Mouse (Mus musculus): Measurements from ENCODE around the gene Sox5. TPM values are rescaled to one million over a fixed set of nuclear protein-coding genes. Genes with fewer than 3 reads are reported as not detected.

Sox5 gene
- polyA plus RNA-seq, 1 experiment, result 0.02 TPM

DNA sequence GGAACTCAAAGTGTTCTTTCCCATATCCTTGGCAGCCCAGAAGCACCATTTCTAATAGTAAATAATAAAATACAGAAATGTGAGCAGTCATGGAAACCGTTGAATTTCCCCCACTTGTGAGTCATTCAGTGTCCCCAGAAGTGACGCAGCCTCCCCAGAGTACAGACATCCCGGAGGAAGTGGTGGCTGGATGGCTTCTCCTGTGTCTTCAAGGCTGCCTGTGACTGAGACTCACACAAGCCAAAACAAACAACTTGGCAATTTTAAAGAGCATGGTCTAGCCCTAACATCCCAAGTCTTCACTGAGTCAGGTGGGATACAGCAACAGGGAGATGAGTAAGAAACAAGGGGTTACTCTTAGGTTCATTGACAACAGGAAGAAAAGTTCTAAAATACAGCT lies 511.5 kb downstream of the Sox5 start:
- no peak for TF ChIP-seq GATA1 (IDR thresholded peaks at IDR 0.05; ENCODE audit: low read length)

DNA sequence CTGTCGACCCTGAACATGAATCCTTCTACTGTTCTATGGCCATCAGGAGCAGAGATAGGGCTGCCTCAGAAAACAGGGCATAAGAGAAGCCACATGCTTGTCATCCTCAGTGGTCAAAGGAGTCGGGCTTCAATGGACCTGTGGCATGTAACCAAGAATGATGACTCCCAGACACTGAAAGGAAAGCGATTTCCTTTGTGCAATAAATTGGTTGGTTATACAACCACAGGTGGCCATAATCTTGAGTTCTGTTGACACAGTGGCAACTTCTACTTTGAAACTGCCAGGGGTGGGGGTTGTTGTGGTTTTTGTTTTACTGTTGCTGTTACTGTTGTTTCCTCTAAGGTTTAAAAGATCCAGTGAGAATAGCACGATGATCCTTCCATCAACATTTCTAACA lies 512.1 kb downstream of the Sox5 start:
- no peak for TF ChIP-seq GATA1 (IDR thresholded peaks at IDR 0.05; ENCODE audit: low read length)

DNA sequence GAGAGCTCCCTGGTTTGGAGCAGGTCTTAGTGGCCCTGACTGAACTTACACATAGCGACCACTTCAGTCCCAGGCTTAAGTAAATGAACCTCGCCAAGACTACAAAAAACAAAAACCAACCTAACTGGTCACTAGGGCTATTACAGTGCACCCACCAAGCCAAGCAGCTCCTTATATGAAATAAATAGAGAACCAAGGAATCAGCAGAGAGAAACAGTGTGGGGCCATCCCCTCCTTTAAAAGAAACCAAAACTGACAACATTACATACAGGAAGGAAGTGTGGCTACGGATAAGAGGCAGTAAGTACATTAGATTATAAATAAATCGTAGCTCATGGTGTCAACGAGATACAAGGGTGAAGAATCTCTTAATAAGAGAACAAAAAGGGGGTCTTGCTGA lies 516.0 kb downstream of the Sox5 start:
- no peak for TF ChIP-seq GATA1 (IDR thresholded peaks at IDR 0.05; ENCODE audit: low read length)

DNA sequence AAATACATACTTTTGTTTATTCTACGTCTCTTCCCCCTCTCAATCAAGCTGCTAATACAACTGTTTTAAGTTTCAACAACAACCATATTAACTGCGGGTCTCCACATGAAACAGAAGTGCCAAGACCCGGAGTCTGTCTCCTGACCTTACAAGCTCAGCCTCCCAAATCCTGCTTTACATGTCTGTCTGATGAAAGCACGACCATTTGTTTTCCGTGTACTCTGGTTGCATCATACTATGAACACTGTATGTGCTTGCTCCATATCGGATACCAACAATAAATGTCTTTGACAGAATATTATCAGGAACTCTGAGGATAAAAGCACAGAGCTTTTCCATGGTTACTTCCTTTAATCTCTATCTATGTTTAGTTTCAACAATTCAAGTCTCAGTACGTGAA lies 516.8 kb downstream of the Sox5 start:
- no peak for TF ChIP-seq GATA1 (IDR thresholded peaks at IDR 0.05; ENCODE audit: low read length)

DNA sequence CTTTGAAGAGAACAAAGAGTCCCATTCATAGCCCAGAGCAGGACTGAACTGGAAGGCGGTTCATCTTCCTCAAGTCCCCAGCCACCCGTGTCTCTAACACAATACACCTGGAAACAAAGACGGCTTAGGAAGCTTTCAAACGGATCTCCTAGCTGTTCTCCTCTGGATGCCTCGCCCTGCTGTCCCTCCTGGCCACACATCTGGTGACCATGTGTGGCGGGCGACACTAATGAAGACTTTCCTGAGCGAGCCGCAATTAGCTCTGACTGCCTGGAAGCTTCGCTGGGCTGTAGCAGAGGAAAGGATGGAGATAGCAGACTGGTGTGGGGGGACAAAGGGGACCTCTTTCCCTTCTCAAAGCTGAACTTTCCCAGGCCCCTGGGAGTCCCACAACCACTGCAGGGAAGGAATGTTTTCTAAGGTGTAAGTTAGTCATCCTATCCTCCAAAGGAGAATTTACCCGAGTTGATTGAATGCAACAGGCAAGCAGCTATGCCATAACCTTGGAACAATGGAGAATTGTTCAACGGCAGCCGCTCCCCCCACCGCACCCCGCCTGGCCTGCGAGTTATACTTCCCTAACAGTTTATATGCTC lies 517.4 kb downstream of the Sox5 start:
- no peak for TF ChIP-seq GATA1 (IDR thresholded peaks at IDR 0.05; ENCODE audit: low read length)

DNA sequence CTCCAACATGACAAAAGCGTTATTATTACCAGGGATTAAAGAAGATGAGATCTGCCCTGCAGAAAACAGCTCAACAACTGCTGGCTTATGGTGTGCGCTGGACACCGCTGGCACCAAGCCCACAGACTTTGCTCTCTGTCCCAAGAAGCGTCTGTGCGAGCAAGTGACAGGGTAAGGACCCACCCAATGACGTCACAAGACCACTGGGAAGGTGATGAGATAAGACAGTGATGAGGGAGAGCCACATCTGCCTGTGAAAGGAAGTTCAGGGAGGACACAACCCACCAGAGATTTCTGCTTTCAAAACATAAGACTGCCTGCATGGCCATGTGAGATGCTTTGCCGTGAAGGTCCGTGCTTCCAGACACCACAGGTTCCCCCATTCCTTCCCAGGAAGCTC lies 525.3 kb downstream of the Sox5 start:
- TF ChIP-seq GATA1 (IDR thresholded peaks at IDR 0.05; ENCODE audit: low read length), result no peak

DNA sequence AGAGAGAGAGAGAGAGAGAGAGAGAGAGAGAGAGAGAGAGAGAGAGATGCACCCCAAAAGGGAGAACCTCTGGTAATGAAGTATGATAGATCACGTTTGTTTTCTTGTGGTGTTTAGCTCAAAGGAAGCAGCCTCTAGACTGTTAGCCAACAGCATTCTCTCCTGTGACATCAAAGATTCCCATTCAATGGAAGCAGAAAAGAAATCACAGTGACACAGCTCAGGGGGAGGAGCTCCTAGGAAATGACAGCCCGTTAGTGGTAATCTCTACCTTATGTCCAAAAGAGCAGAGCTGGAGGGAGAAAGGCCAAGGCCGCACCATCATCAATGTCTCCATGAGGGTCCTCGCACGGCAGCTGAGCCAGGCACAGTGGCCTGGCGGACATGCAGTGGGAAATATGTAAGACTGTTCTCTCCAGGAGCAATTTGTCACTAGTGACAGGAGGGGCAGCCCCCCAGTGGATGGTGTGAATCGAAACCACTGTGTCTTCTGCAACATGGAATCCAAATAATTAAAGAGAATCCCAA lies 529.5 kb downstream of the Sox5 start:
- TF ChIP-seq GATA1 (IDR thresholded peaks at IDR 0.05; ENCODE audit: low read length), result no peak

DNA sequence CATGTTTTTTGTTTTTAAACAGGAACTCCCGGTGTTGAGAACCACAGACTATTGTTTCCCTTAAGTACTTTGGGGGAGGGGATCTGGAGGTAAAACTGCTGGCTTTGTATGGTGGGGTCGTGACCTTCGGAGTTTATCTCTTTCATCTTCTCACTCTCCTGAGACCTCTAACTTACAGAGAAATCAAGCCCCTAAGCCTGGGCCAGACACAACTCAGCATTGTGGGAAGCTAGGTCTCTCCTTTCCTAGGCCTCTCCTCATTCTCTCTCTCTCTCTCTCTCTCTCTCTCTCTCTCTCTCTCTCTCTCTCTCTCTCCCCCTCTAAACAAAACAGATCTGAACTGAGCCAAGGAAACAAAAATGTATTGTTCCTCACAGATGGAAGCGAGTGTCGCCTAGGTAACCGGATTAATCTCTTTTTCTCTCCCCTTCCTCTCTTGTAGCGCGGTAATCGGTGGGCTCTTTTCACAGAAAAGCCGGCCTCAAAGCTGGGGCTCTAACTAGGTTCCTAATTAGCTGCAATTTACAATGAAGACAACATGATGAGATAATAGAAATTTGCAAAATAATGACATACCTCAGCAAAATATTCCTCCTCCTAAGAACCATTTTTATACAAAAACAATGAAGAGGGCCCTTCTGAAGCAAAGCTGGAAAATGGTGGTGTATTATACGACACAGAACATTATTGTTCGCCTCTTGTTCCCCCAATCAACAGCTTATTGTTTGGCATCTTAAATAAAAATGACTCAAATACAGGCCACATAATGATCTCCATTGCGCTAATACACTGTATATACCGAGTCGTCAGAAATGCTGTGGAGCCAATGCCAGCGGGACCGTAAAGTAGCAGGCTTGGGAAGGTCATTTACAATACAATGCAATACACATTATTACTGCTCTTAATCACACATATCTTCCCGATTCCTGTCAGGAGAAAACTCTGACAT lies 530.3 kb downstream of the Sox5 start:
- no peak for TF ChIP-seq GATA1 (IDR thresholded peaks at IDR 0.05; ENCODE audit: low read length)

DNA sequence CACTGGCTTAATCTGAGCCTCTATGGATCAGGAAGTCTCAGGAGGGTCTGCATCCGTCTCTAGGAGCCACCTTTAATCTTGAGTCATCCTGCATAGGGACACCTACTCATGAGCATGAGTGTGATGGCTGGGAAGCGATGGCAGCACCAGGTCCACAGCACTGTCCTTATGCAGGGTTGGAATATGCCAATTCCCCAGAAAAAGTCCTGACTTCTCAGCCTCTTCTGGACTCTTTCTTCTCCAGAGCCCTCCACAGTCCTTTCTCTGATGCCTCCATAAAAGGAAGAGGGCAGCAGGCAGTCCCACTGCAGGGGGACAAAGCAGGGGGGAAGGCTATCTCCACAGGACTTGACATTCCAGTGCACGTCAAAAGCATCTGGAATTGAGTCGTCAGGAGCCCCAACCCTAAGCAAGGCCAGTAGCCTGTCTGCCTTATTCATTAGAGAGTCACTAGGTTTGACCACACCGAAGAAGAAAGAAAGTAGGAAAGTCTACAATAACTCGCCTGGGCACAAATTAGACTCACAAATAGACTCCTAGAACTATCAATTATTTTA lies 531.1 kb downstream of the Sox5 start:
- TF ChIP-seq GATA1 (IDR thresholded peaks at IDR 0.05; ENCODE audit: low read length), result no peak

DNA sequence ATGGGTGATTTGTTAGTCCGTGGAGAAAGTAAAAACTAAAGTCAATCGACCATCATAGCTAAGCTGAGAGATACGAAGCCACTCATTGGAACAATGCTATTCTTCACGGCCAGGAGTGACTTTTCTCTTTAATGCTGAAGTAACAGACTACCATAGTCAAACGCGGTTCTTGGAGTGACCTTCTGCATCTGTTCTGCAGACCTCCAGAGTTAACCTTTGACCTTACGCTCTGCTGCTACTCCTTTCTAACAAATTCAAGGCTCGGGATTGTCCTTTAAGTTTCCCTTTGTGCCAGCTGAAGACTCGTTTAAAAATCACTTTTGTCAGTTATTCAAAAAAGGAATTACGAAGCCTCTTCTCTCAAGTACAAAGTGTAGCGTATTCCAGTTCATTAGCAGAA lies 545.2 kb downstream of the Sox5 start:
- TF ChIP-seq GATA1 (IDR thresholded peaks at IDR 0.05; ENCODE audit: low read length), result no peak

DNA sequence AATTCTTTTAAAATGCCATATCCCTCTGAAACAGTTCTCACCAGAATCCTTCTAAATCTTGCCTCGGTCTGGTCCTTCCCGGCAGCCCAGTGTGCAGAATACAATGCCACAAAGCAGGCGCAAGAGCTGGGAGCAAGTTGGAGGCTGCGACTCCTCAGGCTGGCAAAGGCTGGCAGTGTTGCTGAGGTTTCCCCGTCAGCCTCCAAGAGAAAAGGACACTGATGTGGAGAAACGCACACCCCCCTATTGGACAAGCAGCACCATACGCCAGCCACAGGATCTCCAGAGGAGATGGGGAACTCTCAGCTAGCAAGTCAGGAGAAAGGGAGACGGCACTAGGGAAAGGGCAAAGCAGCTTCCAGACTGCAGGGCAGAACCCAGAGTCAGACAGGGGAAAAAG lies 577.8 kb downstream of the Sox5 start:
- no peak for TF ChIP-seq GATA1 (IDR thresholded peaks at IDR 0.05; ENCODE audit: low read length)

DNA sequence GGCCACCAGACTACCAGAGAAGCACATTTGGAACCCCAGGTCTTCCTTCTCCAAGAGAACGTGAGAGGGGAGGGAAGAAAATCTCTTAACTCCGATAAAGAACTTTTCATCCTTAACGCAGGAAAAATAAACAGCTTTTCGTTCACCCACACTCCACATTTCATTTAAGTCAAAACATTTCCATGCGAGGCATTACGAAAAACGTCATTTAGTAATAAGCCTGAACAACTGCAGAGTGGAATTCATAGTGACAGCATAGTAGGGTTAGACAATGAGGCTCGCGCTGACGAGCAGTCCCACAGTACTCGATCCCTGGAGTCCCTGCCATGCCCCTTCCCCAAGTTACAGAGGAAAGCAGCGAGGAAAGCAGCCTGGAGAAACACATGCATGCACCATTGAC lies 578.8 kb downstream of the Sox5 start:
- no peak for TF ChIP-seq GATA1 (IDR thresholded peaks at IDR 0.05; ENCODE audit: low read length)

DNA sequence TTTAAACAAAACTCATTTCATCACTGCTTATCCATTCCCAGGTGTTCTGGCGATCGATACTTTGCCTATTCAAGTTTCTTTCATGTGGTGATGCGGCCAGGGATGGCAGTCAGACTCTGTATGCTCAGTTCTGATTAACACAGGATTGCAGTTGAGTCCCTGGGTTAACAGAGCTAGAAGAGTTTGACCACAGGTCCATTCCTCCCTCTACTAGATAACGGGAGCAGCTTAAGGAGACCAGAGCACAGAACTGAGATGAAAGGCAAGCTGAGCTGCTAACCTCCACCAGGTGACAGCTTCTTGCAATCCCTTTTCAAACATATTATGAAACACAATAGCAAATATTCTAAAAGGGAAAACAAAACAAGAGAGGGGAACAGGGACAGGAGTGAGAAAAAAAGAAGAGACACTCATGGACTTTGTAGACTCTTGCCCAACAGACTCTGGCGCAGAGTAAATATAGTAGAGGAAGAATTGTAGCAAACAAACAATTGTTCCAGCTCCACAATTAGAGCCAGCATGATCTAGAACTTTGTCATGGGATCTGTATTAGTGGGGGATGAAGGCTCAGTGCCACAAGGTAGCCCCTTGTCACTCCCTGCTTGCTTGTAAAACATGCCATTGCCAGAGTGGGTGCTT lies 580.3 kb downstream of the Sox5 start:
- no peak for TF ChIP-seq GATA1 (IDR thresholded peaks at IDR 0.05; ENCODE audit: low read length)

DNA sequence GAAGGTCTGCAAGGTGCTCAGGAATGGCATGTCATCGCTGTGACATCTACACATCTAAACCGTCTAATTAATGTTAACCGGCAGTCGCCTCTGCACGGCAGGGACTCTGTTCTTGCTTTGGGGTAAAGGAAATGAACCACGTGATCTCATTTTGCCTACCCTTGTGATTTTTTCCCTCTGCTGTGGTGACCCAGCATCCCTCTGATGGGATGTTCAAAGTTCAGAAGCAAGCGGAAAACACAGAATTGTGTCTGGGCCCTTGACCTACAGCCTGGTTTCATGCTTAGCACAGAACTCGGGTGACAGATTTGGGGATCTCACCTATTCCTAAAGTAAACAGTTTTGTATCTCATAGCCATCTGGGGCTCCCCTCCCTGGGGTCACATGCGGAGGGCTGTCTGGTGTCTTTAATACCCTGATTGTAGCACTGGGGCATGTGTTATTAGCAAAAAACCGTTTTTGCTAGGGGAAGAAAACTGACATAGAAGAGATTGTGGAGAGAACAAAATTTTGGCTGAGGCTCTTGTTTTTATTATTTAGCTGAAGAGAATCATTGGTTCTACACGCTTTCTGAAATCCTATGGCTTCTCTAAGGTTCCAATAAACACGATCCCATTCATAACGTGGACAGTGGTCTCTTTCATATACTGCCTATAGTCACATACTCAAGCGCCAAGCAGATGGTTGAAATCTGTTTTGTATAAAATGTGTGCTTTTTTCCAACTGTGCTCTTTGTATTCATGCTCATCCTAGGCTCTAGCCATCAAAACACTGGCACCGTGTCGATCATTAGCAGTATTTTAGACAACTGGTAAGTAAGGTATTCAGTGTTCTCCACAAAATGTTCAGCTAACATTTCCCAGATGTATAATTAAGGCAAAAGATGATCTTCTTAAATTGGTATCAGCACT lies 584.3 kb downstream of the Sox5 start:
- TF ChIP-seq GATA1 (IDR thresholded peaks at IDR 0.05; ENCODE audit: low read length), result no peak

DNA sequence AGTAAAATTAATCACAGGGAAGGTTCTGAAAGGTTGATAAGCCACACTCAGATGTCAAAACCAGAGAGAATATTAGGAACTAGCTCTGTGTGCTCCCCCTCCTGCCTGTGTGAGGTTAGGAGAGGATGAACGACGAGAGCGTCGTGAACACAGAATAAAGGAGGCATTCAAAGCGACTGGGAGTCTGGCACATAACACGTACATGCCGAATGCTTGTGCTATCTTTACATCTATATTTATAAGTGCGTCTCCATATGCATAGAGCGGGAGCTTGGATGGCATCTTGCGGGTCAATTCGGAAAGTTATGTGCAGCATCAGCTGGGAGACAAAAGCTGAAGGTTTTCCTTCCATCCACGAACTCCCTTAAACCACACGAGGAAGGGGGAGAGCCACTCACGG lies 585.8 kb downstream of the Sox5 start:
- no peak for TF ChIP-seq GATA1 (IDR thresholded peaks at IDR 0.05; ENCODE audit: low read length)

Measured in G1E-ER4 (cell line).